8 mouse cellular contexts compared by ENCODE assay signal in the genomic region with DNA sequence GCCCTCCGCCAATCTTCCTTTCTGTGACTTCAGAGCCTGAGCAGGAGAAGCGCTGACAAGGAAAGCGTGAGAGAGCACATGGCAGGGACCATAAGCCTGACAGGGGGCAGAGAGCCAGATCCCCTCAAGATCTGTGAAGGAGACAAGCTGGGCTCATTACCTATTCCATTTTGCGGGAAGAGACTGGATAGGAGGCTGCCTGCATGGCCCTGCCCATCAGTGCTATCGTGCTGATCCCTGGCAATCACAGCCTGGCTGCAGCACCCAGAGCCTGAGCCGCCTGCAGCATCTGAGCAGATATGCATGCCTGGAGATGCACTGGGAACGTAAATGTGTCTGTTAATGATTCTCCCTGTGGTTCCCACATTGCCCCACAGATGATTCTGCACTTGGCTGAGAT. TPM values are rescaled to one million over a fixed set of nuclear protein-coding genes. Genes with fewer than 3 reads are reported as not detected.
DNase-seq lines count a peak whose midpoint lies in the region; ATAC-seq lines count a peak whose summit lies in the region.
"Had no signal": no experiment of that assay in that cellular context is flagged by ENCODE, and none has a peak within 500 bp of the region (broad histone marks: within the 10 kb centered on the region; RNA-seq: fewer than 3 reads in every experiment).

No protein-coding gene starts in this region.

- H3K9me3 ChIP-seq in midbrain, embryonic 12.5 days = no peaks in the 10 kb centered on the region

- DNase-seq in layer of hippocampus, adult 18-20 months (ENCODE audit: low spot score in 2 of 2) = peak; percentile 37 to 45
- no peak for DNase-seq in layer of hippocampus, adult 8-10 months (ENCODE audit: low spot score in 2 of 2)
- DNase-seq in cerebellum, adult 11-12 months = peak; percentile 84
- peak; percentile 87 to 89 for DNase-seq in cerebellum, postnatal 14 days
- no peak for DNase-seq in spleen, adult 18-20 months
- no peak for DNase-seq in spleen, postnatal 4 days (ENCODE audit: low spot score in 2 of 2)

- H3K27me3 ChIP-seq in midbrain, embryonic 12.5 days = peaks cover 25% of the 10 kb centered on the region

- H3K4me3 ChIP-seq in midbrain, embryonic 12.5 days = no peak overlapping the region

- ATAC-seq in midbrain, embryonic 12.5 days (ENCODE audit: low FRiP score, low read depth) = no peak

- H3K36me3 ChIP-seq in midbrain, embryonic 12.5 days = no peaks in the 10 kb centered on the region

- H3K27ac ChIP-seq in midbrain, embryonic 12.5 days (replicated peaks) = no peak overlapping the region; the same call in 1 of the 2 replicates
- H3K27ac ChIP-seq: liver, embryonic 14.5 days had no signal

- WGBS in midbrain, embryonic 12.5 days = 17% methylated on average over 7 of the region's 7 CpGs

- peak overlapping the region; percentile 13; the same call in 1 of the 2 replicates for H3K4me2 ChIP-seq in midbrain, embryonic 12.5 days (replicated peaks)

- peaks cover 13% of the 10 kb centered on the region for H3K4me1 ChIP-seq in midbrain, embryonic 12.5 days

- 0 out of 2 replicates have a peak overlapping the region, but pooled peaks have one; percentile 4 for H3K9ac ChIP-seq in midbrain, embryonic 12.5 days (replicated peaks)
- H3K9ac ChIP-seq: liver, embryonic 14.5 days had no signal

RNA-seq across cellular contexts. Expression of gene Bhlhe23, which starts 12.1 kb away (rescaled TPM):
- not detected for total RNA-seq in layer of hippocampus, adult 18-20 months (2021)
- not detected for total RNA-seq in layer of hippocampus, adult 8-10 months (2022)
- polyA plus RNA-seq in midbrain, embryonic 12.5 days (2016; fragmentation: Nextera tagmentation; extraction: Ambion mirVana) = 26.0 and 29.3 TPM in 2 replicates
- polyA plus RNA-seq: liver, embryonic 14.5 days had no signal

Comparison
In these comparisons a context has a peak if more than half of its experiments do, and no peak if none do; other contexts are left out.
1. DNase-seq: peak in layer of hippocampus, adult 18-20 months (2 of 2), cerebellum, adult 11-12 months (single experiment) and cerebellum, postnatal 14 days (2 of 2); none in layer of hippocampus, adult 8-10 months (0 of 2), spleen, adult 18-20 months (0 of 2) and spleen, postnatal 4 days (0 of 2).